8 mouse cellular contexts compared by ENCODE assay signal in genomic region chr4:34882818-34883217, GRCm38 (mm10). TPM values are rescaled to one million over a fixed set of nuclear protein-coding genes. Genes with fewer than 3 reads are reported as not detected.
A peak's percentile ranks its signal among the peaks of the same experiment; 100 is the strongest.
DNase-seq lines count a peak whose midpoint lies in the region; ATAC-seq and TF ChIP-seq lines count a peak whose summit lies in the region.

TSS of gene Zfp292 (minus strand) at chr4:34882960.

- peak within 1 kb of the TSS; percentile 92 for H3K4me3 ChIP-seq in hindbrain, embryonic 11.5 days (ENCODE audit: low read depth, low read length)

- WGBS in hindbrain, embryonic 11.5 days = 1% methylated on average over 41 of the region's 44 CpGs

- ATAC-seq in Patski = peak; percentile 59
- ATAC-seq in hindbrain, embryonic 11.5 days (ENCODE audit: low FRiP score) = peak; percentile 95

- no peaks in the 10 kb centered on the region for H3K36me3 ChIP-seq in hindbrain, embryonic 11.5 days (ENCODE audit: control insufficient read depth, insufficient read depth, low read length)

- peak within 1 kb of the TSS; percentile 99 for H3K9ac ChIP-seq in hindbrain, embryonic 11.5 days (ENCODE audit: low read depth, low read length)

- POLR2A ChIA-PET in Patski (lab: Charles Lee) = interaction anchor here (2.2 kb wide), 1 partner anchor 9 kb away, joined by 9 read pairs; no protein-coding TSS in a partner anchor

- DNase-seq in Patski (ENCODE audit: low read depth, low spot score) = peak; percentile 53
- peak; percentile 97 to 98 for DNase-seq in cerebellum, postnatal 10 days
- peak; percentile 92 to 96 for DNase-seq in frontal cortex, adult 2 months (ENCODE audit: extremely low spot score in 1 of 2, low spot score in 1 of 2)
- peak; percentile 95 for DNase-seq in hindbrain, embryonic 11.5 days (ENCODE audit: low spot score)
- peak; percentile 94 to 96 for DNase-seq in layer of hippocampus, postnatal 14 days (ENCODE audit: low spot score in 2 of 2)
- peak; percentile 94 for DNase-seq in lung, postnatal 10 days
- peak; percentile 82 for DNase-seq in ovary, postnatal 14 days (ENCODE audit: low spot score)
- DNase-seq in thymus, postnatal 10 days (ENCODE audit: low spot score in 2 of 2) = peak; percentile 91 to 92

- in situ Hi-C loops in Patski (cut with MboI; ENCODE audit: low pct_unique_long_range_greater_than_20kb) = no loop called here

- TF ChIP-seq CTCF in Patski (IDR thresholded peaks at IDR 0.05) = no peak

- peak within 1 kb of the TSS; percentile 68 for H3K4me2 ChIP-seq in hindbrain, embryonic 11.5 days (replicated peaks; ENCODE audit: low read depth, low read length)

- no peaks in the 10 kb centered on the region for H3K9me3 ChIP-seq in hindbrain, embryonic 11.5 days (ENCODE audit: control insufficient read depth, low read length)

- H3K27ac ChIP-seq in hindbrain, embryonic 11.5 days (ENCODE audit: low read depth, low read length) = peak within 1 kb of the TSS; percentile 100

- no peaks in the 10 kb centered on the region for H3K27me3 ChIP-seq in Patski
- H3K27me3 ChIP-seq in hindbrain, embryonic 11.5 days (ENCODE audit: control insufficient read depth, insufficient read depth, low read length) = no peaks in the 10 kb centered on the region

- H3K4me1 ChIP-seq in hindbrain, embryonic 11.5 days (replicated peaks; ENCODE audit: control insufficient read depth, insufficient read depth, low read length) = no peaks in the 10 kb centered on the region

- CTCF ChIA-PET in Patski (lab: Charles Lee) = no interaction called here

RNA-seq across cellular contexts. Expression of gene Zfp292, which starts in this region (rescaled TPM):
- polyA plus RNA-seq in Patski (2021) = 10.7 TPM
- 9.2 and 9.3 TPM in 2 replicates for polyA plus RNA-seq in frontal cortex, adult 2 months (2012; rRNA removed)
- 41.7 and 42.4 TPM in 2 replicates for polyA plus RNA-seq in hindbrain, embryonic 11.5 days (2014; fragmentation: Nextera tagmentation; extraction: Ambion mirVana)
- 10 to 100 TPM; 23.8 to 25.3 TPM for total RNA-seq in layer of hippocampus, postnatal 14 days (2021)

Comparison
In these comparisons a context has a peak if more than half of its experiments do, and no peak if none do; other contexts are left out.
1. Peak in every context shown above with its lines: DNase-seq, ATAC-seq, H3K4me3 ChIP-seq and H3K27ac ChIP-seq.